ENCODE assay signal across 14 mouse cellular contexts in genomic region chr6:84078172-84078571, GRCm38 (mm10).
DNase-seq lines count a peak whose midpoint lies in the region; ATAC-seq and TF ChIP-seq lines count a peak whose summit lies in the region.
"Had no signal": no experiment of that assay in that cellular context is flagged by ENCODE, and none has a peak within 500 bp of the region (broad histone marks: within the 10 kb centered on the region; RNA-seq: fewer than 3 reads in every experiment).

No protein-coding gene starts in this region.

- H3K36me3 ChIP-seq in heart, postnatal 0 days (replicated peaks; ENCODE audit: control insufficient read depth, insufficient read depth, low read length) = peaks cover 38% of the 10 kb centered on the region
- H3K36me3 ChIP-seq in heart, embryonic 10.5 days = peaks cover 47% of the 10 kb centered on the region
- no peaks in the 10 kb centered on the region for H3K36me3 ChIP-seq in midbrain, embryonic 14.5 days (ENCODE audit: control insufficient read depth, insufficient read depth, low read length)
- H3K36me3 ChIP-seq in midbrain, embryonic 11.5 days (ENCODE audit: control insufficient read depth, insufficient read depth, low read length) = no peaks in the 10 kb centered on the region
- H3K36me3 ChIP-seq: limb, embryonic 13.5 days had no signal

- no peak overlapping the region for H3K4me2 ChIP-seq in heart, postnatal 0 days (ENCODE audit: low read depth, low read length)
- no peak overlapping the region for H3K4me2 ChIP-seq in midbrain, embryonic 14.5 days (ENCODE audit: low read length)
- no peak overlapping the region for H3K4me2 ChIP-seq in midbrain, embryonic 11.5 days
- H3K4me2 ChIP-seq: limb, embryonic 13.5 days had no signal

- H3K4me3 ChIP-seq in heart, postnatal 0 days (ENCODE audit: low read depth, low read length) = no peak overlapping the region
- no peak overlapping the region for H3K4me3 ChIP-seq in heart, embryonic 10.5 days
- H3K4me3 ChIP-seq in midbrain, embryonic 14.5 days (replicated peaks; ENCODE audit: low read depth, low read length) = no peak overlapping the region
- no peak overlapping the region for H3K4me3 ChIP-seq in midbrain, embryonic 11.5 days (ENCODE audit: low read depth, low read length)
- H3K4me3 ChIP-seq: limb, embryonic 13.5 days had no signal

- ATAC-seq in heart, postnatal 0 days (ENCODE audit: insufficient read depth, low read depth) = 0 out of 2 replicates have a peak, but pooled peaks have one; percentile 39
- no peak for ATAC-seq in midbrain, embryonic 14.5 days (ENCODE audit: low FRiP score, low TSS enrichment)
- no peak for ATAC-seq in midbrain, embryonic 11.5 days (ENCODE audit: low FRiP score)

- no peak overlapping the region for H3K27ac ChIP-seq in heart, postnatal 0 days (ENCODE audit: low read depth)
- H3K27ac ChIP-seq in heart, embryonic 10.5 days = no peak overlapping the region
- H3K27ac ChIP-seq in midbrain, embryonic 14.5 days (replicated peaks; ENCODE audit: low read depth, low read length) = no peak overlapping the region
- no peak overlapping the region for H3K27ac ChIP-seq in midbrain, embryonic 11.5 days (ENCODE audit: low read depth, low read length)
- H3K27ac ChIP-seq: limb, embryonic 13.5 days had no signal

- peak; percentile 57 for TF ChIP-seq CTCF in heart, postnatal 0 days (IDR thresholded peaks at IDR 0.05; ENCODE audit: low read depth)
- TF ChIP-seq CTCF in brain, embryonic 14.5 days (IDR thresholded peaks at IDR 0.05; ENCODE audit: borderline replicate concordance, extremely low read depth, insufficient read depth, insufficient read length) = peak; percentile 43; the same call in 1 of the 2 replicates

- no peaks in the 10 kb centered on the region for H3K4me1 ChIP-seq in heart, postnatal 0 days (ENCODE audit: control insufficient read depth, insufficient read depth)
- H3K4me1 ChIP-seq in heart, embryonic 10.5 days = no peaks in the 10 kb centered on the region
- H3K4me1 ChIP-seq in midbrain, embryonic 14.5 days (ENCODE audit: control insufficient read depth, insufficient read depth, low read length) = no peaks in the 10 kb centered on the region
- no peaks in the 10 kb centered on the region for H3K4me1 ChIP-seq in midbrain, embryonic 11.5 days (ENCODE audit: control insufficient read depth, insufficient read depth, low read length)
- H3K4me1 ChIP-seq: limb, embryonic 13.5 days had no signal

- no peak for DNase-seq in heart, postnatal 0 days (ENCODE audit: low spot score)
- no peak for DNase-seq in heart, embryonic 10.5 days (ENCODE audit: low spot score)
- peak; percentile 51 for DNase-seq in midbrain, embryonic 14.5 days
- no peak for DNase-seq in midbrain, embryonic 11.5 days (ENCODE audit: low spot score, missing footprints)
- peak; percentile 14 for DNase-seq in brain, embryonic 14.5 days (ENCODE audit: low read depth)
- peak; percentile 45 for DNase-seq in retina, postnatal 1 day
- no peak for DNase-seq in cerebellum, postnatal 4 days (ENCODE audit: low spot score in 2 of 2)
- DNase-seq in kidney, postnatal 4 days = no peak
- DNase-seq: cerebellum, postnatal 10 days; gastrocnemius, postnatal 10 days; kidney, adult 9 months; right cerebral cortex, postnatal 14 days; thymus, adult 18-20 months had no signal

- H3K9me3 ChIP-seq in heart, postnatal 0 days (replicated peaks; ENCODE audit: control insufficient read depth, low read length) = no peaks in the 10 kb centered on the region
- 0 out of 2 replicates have a peak, but pooled peaks cover 2% of the 10 kb centered on the region for H3K9me3 ChIP-seq in heart, embryonic 10.5 days
- no peaks in the 10 kb centered on the region for H3K9me3 ChIP-seq in midbrain, embryonic 14.5 days (ENCODE audit: control insufficient read depth, low read length)
- H3K9me3 ChIP-seq in midbrain, embryonic 11.5 days (ENCODE audit: control insufficient read depth, low read length) = no peaks in the 10 kb centered on the region
- H3K9me3 ChIP-seq: limb, embryonic 13.5 days had no signal

- WGBS in heart, postnatal 0 days = 50% methylated on average over 1 of the region's 1 CpGs
- 32% methylated on average over 1 of the region's 1 CpGs for WGBS in heart, embryonic 10.5 days
- WGBS in midbrain, embryonic 14.5 days = 69% methylated on average over 1 of the region's 1 CpGs
- WGBS in midbrain, embryonic 11.5 days = 45% methylated on average over 1 of the region's 1 CpGs

- TF ChIP-seq POLR2A in brain, embryonic 14.5 days (IDR thresholded peaks at IDR 0.05; ENCODE audit: borderline replicate concordance, extremely low read depth, insufficient read depth, insufficient read length, poor library complexity, severe bottlenecking) = no peak

- TF ChIP-seq EP300 in heart, postnatal 0 days (IDR thresholded peaks at IDR 0.05; ENCODE audit: low read depth) = no peak

- H3K27me3 ChIP-seq in heart, postnatal 0 days (ENCODE audit: control insufficient read depth, insufficient read depth, low read length) = no peaks in the 10 kb centered on the region
- H3K27me3 ChIP-seq in heart, embryonic 10.5 days (ENCODE audit: insufficient read depth, poor library complexity, severe bottlenecking) = no peaks in the 10 kb centered on the region
- no peaks in the 10 kb centered on the region for H3K27me3 ChIP-seq in midbrain, embryonic 14.5 days (ENCODE audit: control insufficient read depth, insufficient read depth, low read length)
- H3K27me3 ChIP-seq in midbrain, embryonic 11.5 days (ENCODE audit: control insufficient read depth, insufficient read depth, low read length) = no peaks in the 10 kb centered on the region
- H3K27me3 ChIP-seq: limb, embryonic 13.5 days had no signal

- no peak overlapping the region for H3K9ac ChIP-seq in heart, postnatal 0 days (replicated peaks; ENCODE audit: low read depth, low read length)
- H3K9ac ChIP-seq in midbrain, embryonic 14.5 days (replicated peaks; ENCODE audit: low read length) = no peak overlapping the region
- no peak overlapping the region for H3K9ac ChIP-seq in midbrain, embryonic 11.5 days (ENCODE audit: low read length)
- H3K9ac ChIP-seq: limb, embryonic 13.5 days had no signal

Comparison
In these comparisons a context has a peak if more than half of its experiments do, and no peak if none do; other contexts are left out.
1. DNase-seq: peak in midbrain, embryonic 14.5 days (single experiment), brain, embryonic 14.5 days (single experiment) and retina, postnatal 1 day (single experiment); none in heart, postnatal 0 days (single experiment), heart, embryonic 10.5 days (single experiment), midbrain, embryonic 11.5 days (single experiment), cerebellum, postnatal 4 days (0 of 2) and kidney, postnatal 4 days (0 of 2).